Comparison of ENCODE assay signal across 17 mouse cellular contexts in genomic region chr3:98613540-98613939, GRCm38 (mm10). TPM values are rescaled to one million over a fixed set of nuclear protein-coding genes. Genes with fewer than 3 reads are reported as not detected.
A peak's percentile ranks its signal among the peaks of the same experiment; 100 is the strongest.
DNase-seq lines count a peak whose midpoint lies in the region; ATAC-seq and TF ChIP-seq lines count a peak whose summit lies in the region.
"Not testable (repeated sequence)": the region's sequence is repeated elsewhere in the genome, so short reads cannot be mapped to it uniquely, and the experiment has no call there.
"Had no signal": no experiment of that assay in that cellular context is flagged by ENCODE, and none has a peak within 500 bp of the region (broad histone marks: within the 10 kb centered on the region; RNA-seq: fewer than 3 reads in every experiment).

No protein-coding gene starts in this region.

- not testable (repeated sequence) for H3K9me3 ChIP-seq in intestine, embryonic 15.5 days; kidney, embryonic 15.5 days (replicated peaks); kidney, postnatal 0 days (replicated peaks; ENCODE audit: low read length); neural tube, embryonic 12.5 days

- not testable (repeated sequence) for H3K9ac ChIP-seq in intestine, embryonic 15.5 days; kidney, embryonic 15.5 days; kidney, postnatal 0 days (ENCODE audit: low read depth, low read length); neural tube, embryonic 12.5 days

- 0 out of 2 replicates have a peak, but pooled peaks have one; percentile 28 for ATAC-seq in intestine, embryonic 15.5 days
- peak; percentile 84 for ATAC-seq in kidney, embryonic 15.5 days (replicated peaks; ENCODE audit: low FRiP score)
- peak; percentile 63 for ATAC-seq in kidney, postnatal 0 days (replicated peaks; ENCODE audit: low FRiP score, low read depth)
- 0 out of 2 replicates have a peak, but pooled peaks have one; percentile 21 for ATAC-seq in neural tube, embryonic 12.5 days (ENCODE audit: low FRiP score, low read depth)

- H3K4me3 ChIP-seq in intestine, embryonic 15.5 days (replicated peaks); kidney, embryonic 15.5 days (replicated peaks); kidney, postnatal 0 days (replicated peaks; ENCODE audit: low read depth, low read length); neural tube, embryonic 12.5 days: not testable (repeated sequence)

- H3K27ac ChIP-seq in intestine, embryonic 15.5 days; kidney, embryonic 15.5 days; kidney, postnatal 0 days; neural tube, embryonic 12.5 days: not testable (repeated sequence)

- H3K36me3 ChIP-seq in intestine, embryonic 15.5 days; kidney, embryonic 15.5 days; kidney, postnatal 0 days (ENCODE audit: insufficient read depth, low read length); neural tube, embryonic 12.5 days: not testable (repeated sequence)

- not testable (repeated sequence) for TF ChIP-seq CTCF in kidney, postnatal 0 days (IDR thresholded peaks at IDR 0.05; ENCODE audit: low read depth)

- not testable (repeated sequence) for H3K27me3 ChIP-seq in intestine, embryonic 15.5 days (replicated peaks); kidney, embryonic 15.5 days; kidney, postnatal 0 days (ENCODE audit: insufficient read depth, low read length); neural tube, embryonic 12.5 days (replicated peaks)

- H3K4me1 ChIP-seq in intestine, embryonic 15.5 days (replicated peaks); kidney, embryonic 15.5 days; kidney, postnatal 0 days (replicated peaks; ENCODE audit: insufficient read depth, low read length); neural tube, embryonic 12.5 days: not testable (repeated sequence)

- not testable (repeated sequence) for H3K4me2 ChIP-seq in intestine, embryonic 15.5 days (replicated peaks); kidney, embryonic 15.5 days; kidney, postnatal 0 days (ENCODE audit: low read length); neural tube, embryonic 12.5 days (replicated peaks)

- peak; percentile 40 for DNase-seq in kidney, postnatal 0 days (ENCODE audit: low spot score)
- peak; percentile 6 for DNase-seq in retina, postnatal 1 day

RNA-seq across cellular contexts. Expression of gene Hsd3b5, which starts 16.5 kb away (rescaled TPM):
- polyA plus RNA-seq in intestine, embryonic 15.5 days (2015; fragmentation: Nextera tagmentation; extraction: Ambion mirVana) = not detected in 2 replicates
- polyA plus RNA-seq in kidney, embryonic 15.5 days (2015; fragmentation: Nextera tagmentation; extraction: Ambion mirVana) = not detected in 2 replicates
- 0.37 and 0.38 TPM in 2 replicates for polyA plus RNA-seq in kidney, postnatal 0 days (2015; fragmentation: Nextera tagmentation; extraction: Ambion mirVana)
- not detected in 2 replicates for polyA plus RNA-seq in neural tube, embryonic 12.5 days (2016; fragmentation: Nextera tagmentation; extraction: Ambion mirVana)
- polyA plus RNA-seq: activated CD4-positive, CD25-positive, alpha-beta regulatory T cell, adult 4 months; CD4-positive, CD25-positive, alpha-beta regulatory T cell, adult 4 months; cerebellum, adult 2 months; cortical plate, adult 2 months; embryonic facial prominence, embryonic 10.5 days; embryonic facial prominence, embryonic 12.5 days; embryonic facial prominence, embryonic 14.5 days; forebrain, embryonic 11.5 days; forebrain, embryonic 13.5 days; forebrain, embryonic 15.5 days; G1E; Patski had no signal

RNA-seq across cellular contexts. Expression of gene Gm10681, which starts 24.9 kb away (rescaled TPM):
- polyA plus RNA-seq in intestine, embryonic 15.5 days (2015; fragmentation: Nextera tagmentation; extraction: Ambion mirVana) = not detected in 2 replicates
- polyA plus RNA-seq in kidney, embryonic 15.5 days (2015; fragmentation: Nextera tagmentation; extraction: Ambion mirVana) = 49.8 and 57.4 TPM in 2 replicates
- polyA plus RNA-seq in kidney, postnatal 0 days (2015; fragmentation: Nextera tagmentation; extraction: Ambion mirVana) = 199 and 226 TPM in 2 replicates
- polyA plus RNA-seq in neural tube, embryonic 12.5 days (2016; fragmentation: Nextera tagmentation; extraction: Ambion mirVana) = not detected in 2 replicates
- polyA plus RNA-seq: activated CD4-positive, CD25-positive, alpha-beta regulatory T cell, adult 4 months; CD4-positive, CD25-positive, alpha-beta regulatory T cell, adult 4 months; cerebellum, adult 2 months; cortical plate, adult 2 months; embryonic facial prominence, embryonic 10.5 days; embryonic facial prominence, embryonic 12.5 days; embryonic facial prominence, embryonic 14.5 days; forebrain, embryonic 11.5 days; forebrain, embryonic 13.5 days; forebrain, embryonic 15.5 days; G1E had no signal

Comparison
In these comparisons a context has a peak if more than half of its experiments do, and no peak if none do; other contexts are left out.
1. ATAC-seq: peak in every context shown above with its lines; median percentile 84 in kidney, embryonic 15.5 days; 63 in kidney, postnatal 0 days; 28 in intestine, embryonic 15.5 days; 21 in neural tube, embryonic 12.5 days.
2. RNA of gene Gm10681, which starts 24.9 kb away (polyA plus RNA-seq): 199 to 226 TPM in kidney, postnatal 0 days and 49.8 to 57.4 TPM in kidney, embryonic 15.5 days; not detected in intestine, embryonic 15.5 days and not detected in neural tube, embryonic 12.5 days; every median in the first group is over 10 times any median in the second.